Mouse (Mus musculus): Measurements from ENCODE around the gene Fat1. TPM values are rescaled to one million over a fixed set of nuclear protein-coding genes. Genes with fewer than 3 reads are reported as not detected.

Fat1 gene
- polyA plus RNA-seq, 1 experiment from 2014 or later = 32.1 TPM

DNA sequence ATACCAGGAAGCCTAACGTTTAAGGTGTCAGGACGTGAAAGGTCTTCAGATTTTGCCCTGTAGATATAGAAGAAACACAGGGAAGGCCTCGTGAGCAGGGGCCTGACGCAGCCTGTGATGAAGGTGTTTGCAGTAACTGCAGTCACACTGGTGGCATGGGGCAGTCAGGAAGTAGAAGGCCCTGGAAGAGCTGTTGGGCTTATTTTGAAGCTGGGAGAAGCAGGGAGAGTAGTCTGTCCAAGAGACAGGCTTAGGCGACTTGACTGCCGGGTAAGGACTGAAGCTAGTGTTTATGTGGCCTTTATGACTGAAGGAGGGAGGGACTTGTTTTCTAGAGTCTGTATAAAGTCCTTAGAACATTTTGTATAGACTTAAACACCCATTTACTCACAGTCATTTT lies 57.4 kb downstream of the Fat1 start:
- no peak for TF ChIP-seq CTCF (IDR thresholded peaks at IDR 0.05; ENCODE audit: low read depth)
- Histone ChIP-seq H3K36me3 (ENCODE audit: insufficient read depth) (peaks cover 15% of the 10 kb centered on the region), H3K27me3 (ENCODE audit: insufficient read depth, low read length) (no peaks in the 10 kb centered on the region), H3K9me3 (ENCODE audit: low read depth, low read length) (no peaks in the 10 kb centered on the region), H3K4me3 (ENCODE audit: low read depth, low read length) (no peak overlapping the region), H3K9ac (no peak overlapping the region), H3K27ac (ENCODE audit: low read depth) (no peak overlapping the region), H3K4me2 (no peak overlapping the region), H3K4me1 (ENCODE audit: insufficient read depth) (peaks cover 4% of the 10 kb centered on the region; the same call in 1 of the 2 replicates)
- no peak for ATAC-seq (ENCODE audit: insufficient read depth)
- DNase-seq = no peak
- 51% methylated on average over 6 of the region's 6 CpGs for WGBS

DNA sequence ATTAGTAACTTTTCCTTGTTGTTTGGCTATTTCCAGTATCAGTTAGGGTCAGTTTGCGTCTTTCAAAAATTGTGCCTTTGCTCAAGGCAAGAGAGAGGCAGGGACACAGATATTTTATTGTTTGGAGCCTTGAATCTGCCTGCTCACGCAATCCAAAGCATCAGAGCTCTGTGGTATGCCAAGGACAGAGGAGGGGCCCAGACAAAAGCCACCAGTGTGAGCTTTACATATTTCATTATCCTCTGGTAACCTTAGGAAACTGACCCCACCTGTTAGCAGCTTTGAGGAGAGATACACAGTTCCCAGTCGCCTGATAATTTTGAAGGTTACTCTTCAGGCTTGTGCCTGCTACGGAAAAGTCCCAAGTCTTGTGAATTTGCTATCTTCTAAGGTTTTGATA lies 58.1 kb downstream of the Fat1 start:
- H3K9ac ChIP-seq = no peak overlapping the region
- 64% methylated on average over 4 of the region's 4 CpGs for WGBS
- TF ChIP-seq CTCF (IDR thresholded peaks at IDR 0.05; ENCODE audit: low read depth) = no peak

DNA sequence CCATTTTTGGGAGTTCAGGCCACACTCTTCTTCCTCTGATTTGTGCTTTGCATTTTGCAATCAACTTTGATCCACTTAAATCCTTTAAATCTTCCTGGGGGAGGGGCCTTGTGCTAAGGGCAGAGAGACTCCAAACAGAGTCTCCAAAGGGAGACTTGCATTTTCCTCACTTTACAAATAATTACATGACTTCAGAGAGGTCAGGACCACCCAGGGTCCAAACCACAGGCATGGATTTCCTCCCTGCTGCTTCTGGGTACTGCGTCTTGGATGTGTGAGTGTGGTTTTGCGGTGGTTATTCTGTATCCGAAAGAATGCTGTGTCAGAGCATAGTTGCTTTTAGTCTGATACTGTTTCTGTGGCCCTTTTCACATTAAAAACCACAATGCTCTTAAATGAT lies 61.2 kb downstream of the Fat1 start:
- Histone ChIP-seq H3K27me3 (ENCODE audit: insufficient read depth, low read length) (no peaks in the 10 kb centered on the region), H3K4me2 (no peak overlapping the region), H3K27ac (ENCODE audit: low read depth) (peak overlapping the region; percentile 2; the same call in 1 of the 2 replicates), H3K4me1 (ENCODE audit: insufficient read depth) (peaks cover 12% of the 10 kb centered on the region), H3K9me3 (ENCODE audit: low read depth, low read length) (no peaks in the 10 kb centered on the region), H3K36me3 (ENCODE audit: insufficient read depth) (no peaks in the 10 kb centered on the region), H3K9ac (no peak overlapping the region), H3K4me3 (ENCODE audit: low read depth, low read length) (no peak overlapping the region)
- 30% methylated on average over 3 of the region's 3 CpGs for WGBS
- ATAC-seq (ENCODE audit: insufficient read depth) = peak; percentile 41
- peak; percentile 73 for DNase-seq
- no peak for TF ChIP-seq CTCF (IDR thresholded peaks at IDR 0.05; ENCODE audit: low read depth)

More for the DNA sequence above, 58.1 kb downstream of the Fat1 start:
- Histone ChIP-seq H3K4me1 (ENCODE audit: insufficient read depth) (peaks cover 6% of the 10 kb centered on the region; the same call in 1 of the 2 replicates), H3K4me3 (ENCODE audit: low read depth, low read length) (no peak overlapping the region), H3K36me3 (ENCODE audit: insufficient read depth) (peaks cover 15% of the 10 kb centered on the region), H3K27me3 (ENCODE audit: insufficient read depth, low read length) (no peaks in the 10 kb centered on the region), H3K27ac (ENCODE audit: low read depth) (no peak overlapping the region), H3K4me2 (no peak overlapping the region), H3K9me3 (ENCODE audit: low read depth, low read length) (no peaks in the 10 kb centered on the region)
- no peak for ATAC-seq (ENCODE audit: insufficient read depth)
- no peak for DNase-seq

DNA sequence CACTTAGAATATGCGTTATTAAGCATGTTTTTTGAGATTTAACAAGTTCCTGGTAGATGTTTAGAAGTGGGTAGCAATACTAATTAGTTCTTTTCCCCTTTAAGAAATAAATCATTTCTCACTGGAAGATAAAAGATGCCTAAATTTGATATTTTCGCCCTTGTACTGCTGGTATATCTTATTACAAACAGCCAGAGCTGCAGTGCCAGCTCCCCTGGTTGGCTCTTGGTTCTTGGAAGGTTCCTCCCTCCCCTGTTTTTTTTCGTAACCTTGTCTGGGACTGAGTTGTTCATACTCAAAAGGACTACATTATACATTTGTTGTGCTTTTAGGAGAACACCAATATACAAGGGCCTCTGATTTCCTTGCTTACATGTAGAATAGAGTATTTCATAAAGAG lies 62.1 kb downstream of the Fat1 start:
- no peak for ATAC-seq (ENCODE audit: insufficient read depth)
- Histone ChIP-seq H3K9ac (no peak overlapping the region), H3K4me2 (no peak overlapping the region), H3K27ac (ENCODE audit: low read depth) (no peak overlapping the region), H3K9me3 (ENCODE audit: low read depth, low read length) (no peaks in the 10 kb centered on the region), H3K36me3 (ENCODE audit: insufficient read depth) (no peaks in the 10 kb centered on the region), H3K4me3 (ENCODE audit: low read depth, low read length) (no peak overlapping the region), H3K4me1 (ENCODE audit: insufficient read depth) (peaks cover 9% of the 10 kb centered on the region), H3K27me3 (ENCODE audit: insufficient read depth, low read length) (no peaks in the 10 kb centered on the region)
- whole genome bisulfite sequencing = 81% methylated on average over 3 of the region's 3 CpGs
- no peak for DNase-seq
- no peak for TF ChIP-seq CTCF (IDR thresholded peaks at IDR 0.05; ENCODE audit: low read depth)

DNA sequence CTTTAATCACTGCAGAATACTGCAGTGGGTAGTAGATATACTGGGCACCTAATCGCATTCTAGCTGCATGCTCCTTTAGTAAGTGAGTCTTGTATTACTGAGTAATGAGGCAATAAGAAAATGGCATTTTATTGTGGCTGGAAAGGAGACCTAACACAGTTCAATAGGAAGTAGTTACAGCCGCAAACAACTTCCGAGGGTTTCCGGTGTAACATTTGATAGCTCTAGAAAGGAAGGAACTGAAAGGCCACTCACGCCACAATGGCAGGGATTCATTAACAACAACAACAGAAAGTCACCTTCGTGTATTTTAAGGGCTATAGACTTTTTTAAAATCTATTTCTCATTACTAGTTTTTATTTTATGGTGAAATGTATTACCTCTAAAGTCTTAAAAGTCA lies 62.6 kb downstream of the Fat1 start:
- no peak overlapping the region for H3K9ac ChIP-seq
- ATAC-seq (ENCODE audit: insufficient read depth) = no peak
- 60% methylated on average over 6 of the region's 6 CpGs for WGBS
- H3K27me3 ChIP-seq (ENCODE audit: insufficient read depth, low read length) = no peaks in the 10 kb centered on the region
- peaks cover 9% of the 10 kb centered on the region for H3K4me1 ChIP-seq (ENCODE audit: insufficient read depth)
- H3K4me2 ChIP-seq = no peak overlapping the region
- no peak for DNase-seq
- no peak overlapping the region for H3K4me3 ChIP-seq (ENCODE audit: low read depth, low read length)
- no peaks in the 10 kb centered on the region for H3K36me3 ChIP-seq (ENCODE audit: insufficient read depth)
- H3K27ac ChIP-seq (ENCODE audit: low read depth) = peak overlapping the region; percentile 75; the same call in 1 of the 2 replicates
- TF ChIP-seq CTCF (IDR thresholded peaks at IDR 0.05; ENCODE audit: low read depth) = no peak
- no peaks in the 10 kb centered on the region for H3K9me3 ChIP-seq (ENCODE audit: low read depth, low read length)

DNA sequence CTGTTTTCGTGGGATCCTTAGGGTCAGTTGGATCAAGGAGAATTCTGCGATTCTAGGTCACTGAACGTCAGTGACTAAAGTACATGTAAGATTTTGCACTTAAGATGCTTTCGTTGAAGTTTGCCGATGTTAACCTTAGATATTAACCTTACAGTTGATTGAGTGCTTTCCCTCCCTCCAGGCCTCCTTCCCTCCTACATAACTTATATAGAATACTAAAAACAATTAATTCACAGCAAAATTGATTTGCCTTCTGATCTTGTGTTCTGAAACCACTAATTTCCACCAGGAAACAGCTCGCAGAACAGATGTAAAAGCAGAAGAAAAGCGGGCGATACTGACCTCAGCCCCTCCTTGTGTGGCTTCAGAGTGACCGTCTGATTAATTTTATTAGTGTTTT lies 63.0 kb downstream of the Fat1 start:
- no peak overlapping the region for H3K9ac ChIP-seq
- WGBS = 27% methylated on average over 9 of the region's 9 CpGs
- peak overlapping the region; percentile 42 for H3K4me2 ChIP-seq
- H3K27me3 ChIP-seq (ENCODE audit: insufficient read depth, low read length) = no peaks in the 10 kb centered on the region
- no peak overlapping the region for H3K4me3 ChIP-seq (ENCODE audit: low read depth, low read length)
- peaks cover 9% of the 10 kb centered on the region for H3K4me1 ChIP-seq (ENCODE audit: insufficient read depth)
- no peak; the same call in 1 of the 2 replicates for ATAC-seq (ENCODE audit: insufficient read depth)
- TF ChIP-seq CTCF (IDR thresholded peaks at IDR 0.05; ENCODE audit: low read depth) = no peak
- H3K36me3 ChIP-seq (ENCODE audit: insufficient read depth) = no peaks in the 10 kb centered on the region
- H3K9me3 ChIP-seq (ENCODE audit: low read depth, low read length) = no peaks in the 10 kb centered on the region
- DNase-seq = no peak
- H3K27ac ChIP-seq (ENCODE audit: low read depth) = peak overlapping the region; percentile 75

DNA sequence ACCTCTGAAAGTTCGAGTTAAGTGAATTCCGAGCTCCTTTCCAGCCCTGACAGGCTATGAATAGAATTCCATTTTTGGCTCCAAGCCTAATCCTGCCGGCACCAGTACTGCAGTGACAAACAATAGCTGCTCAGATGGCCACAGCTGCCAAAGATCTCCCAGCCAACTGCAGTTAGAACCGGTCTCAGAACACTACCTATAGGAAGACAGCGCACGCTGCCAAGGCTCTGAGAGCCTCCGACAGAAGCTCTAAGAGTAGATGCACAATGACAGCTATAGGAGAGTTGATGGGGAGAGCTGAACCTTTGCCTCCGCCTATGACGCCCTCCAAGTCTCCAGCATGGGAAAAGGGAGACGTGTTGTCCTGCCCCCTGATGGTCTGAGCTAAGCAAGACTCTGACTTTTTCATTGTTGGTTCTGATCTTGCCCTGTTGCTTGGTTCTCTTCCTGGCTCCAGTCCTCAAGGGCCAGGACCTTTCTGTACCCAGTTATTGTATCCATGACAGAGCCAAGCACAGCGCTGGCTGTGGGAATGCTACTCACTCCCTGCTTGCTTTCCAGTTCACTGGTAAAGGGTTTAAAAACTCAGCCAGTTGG lies 63.5 kb downstream of the Fat1 start:
- Histone ChIP-seq H3K4me1 (ENCODE audit: insufficient read depth) (peaks cover 9% of the 10 kb centered on the region), H3K4me2 (peak overlapping the region; percentile 42), H3K27ac (ENCODE audit: low read depth) (peak overlapping the region; percentile 78), H3K9ac (no peak overlapping the region), H3K9me3 (ENCODE audit: low read depth, low read length) (no peaks in the 10 kb centered on the region), H3K27me3 (ENCODE audit: insufficient read depth, low read length) (no peaks in the 10 kb centered on the region), H3K4me3 (ENCODE audit: low read depth, low read length) (no peak overlapping the region), H3K36me3 (ENCODE audit: insufficient read depth) (no peaks in the 10 kb centered on the region)
- peak; percentile 95 for ATAC-seq (ENCODE audit: insufficient read depth)
- DNase-seq = peak; percentile 97
- WGBS = 22% methylated on average over 11 of the region's 11 CpGs
- peak; percentile 49 for TF ChIP-seq CTCF (IDR thresholded peaks at IDR 0.05; ENCODE audit: low read depth)

Measured in lung, embryonic 14.5 days (tissue).